Mouse (Mus musculus) intestine, embryonic 16.5 days (tissue): ENCODE measurements around the gene Marcksl1. TPM values are rescaled to one million over a fixed set of nuclear protein-coding genes. Genes with fewer than 3 reads are reported as not detected.

Experiments
- ATAC-seq: fragments of 200-750 bp; cut with Nextera tagmentation; 2 replicates; pipeline ENCODE4 v1.8.0; 2017; ENCODE audit warnings: moderate TSS enrichment, moderate library complexity
- H3K27ac ChIP-seq: fragments of 300-500 bp; sonication (generic); 2 replicates; pipeline ENCODE4 v1.5.1; 2014; ENCODE audit warnings: mild to moderate bottlenecking, low read length
- H3K27me3 ChIP-seq: fragments of 300-500 bp; sonication (generic); replicated peaks from 2 replicates; pipeline ENCODE4 v1.6.1; 2014; ENCODE audit warnings: low read length, control low read depth, mixed read lengths; ENCODE audit not compliant: control insufficient read depth, insufficient read depth
- H3K36me3 ChIP-seq: fragments of 300-500 bp; sonication (generic); 2 replicates; pipeline ENCODE4 v1.6.1; 2014; ENCODE audit warnings: low read length, control low read depth; ENCODE audit not compliant: control insufficient read depth, insufficient read depth
- H3K4me1 ChIP-seq: fragments of 300-500 bp; sonication (generic); 2 replicates; pipeline ENCODE4 v1.6.1; 2014; ENCODE audit warnings: low read length, control low read depth, mixed read lengths; ENCODE audit not compliant: control insufficient read depth, insufficient read depth
- H3K4me2 ChIP-seq: fragments of 300-500 bp; sonication (generic); 2 replicates; pipeline ENCODE4 v1.6.1; 2014; ENCODE audit warnings: low read depth, low read length, control low read depth
- H3K4me3 ChIP-seq: fragments of 300-500 bp; sonication (generic); 2 replicates; pipeline ENCODE4 v1.5.1; 2014; ENCODE audit warnings: mild to moderate bottlenecking, low read length
- H3K9ac ChIP-seq: fragments of 300-500 bp; sonication (generic); 2 replicates; pipeline ENCODE4 v1.6.1; 2014; ENCODE audit warnings: low read depth, low read length
- H3K9me3 ChIP-seq: fragments of 300-500 bp; sonication (generic); 2 replicates; pipeline ENCODE4 v1.6.1; 2016; ENCODE audit warnings: low read length, control low read depth; ENCODE audit not compliant: control insufficient read depth
- WGBS: fragments of 180-500 bp; shearing (Covaris S2); extraction: QIAGEN DNeasy Blood & Tissue Kit; methylation state at CpG from one replicate; pipeline ENCODE4 v1.1.7; 2014; 5-methylcytosine and 5-hydroxymethylcytosine counted together
- polyA plus RNA-seq: library from polyadenylated mRNA; unstranded; fragments of >200 nt; fragmentation: Nextera tagmentation; extraction: Ambion mirVana; gene quantifications from 2 replicates; pipeline ENCODE4 v1.2.1, GENCODE M21; 2015

The Marcksl1 gene
- polyA plus RNA-seq, 1 experiment from 2014 or later = 312 TPM

DNA sequence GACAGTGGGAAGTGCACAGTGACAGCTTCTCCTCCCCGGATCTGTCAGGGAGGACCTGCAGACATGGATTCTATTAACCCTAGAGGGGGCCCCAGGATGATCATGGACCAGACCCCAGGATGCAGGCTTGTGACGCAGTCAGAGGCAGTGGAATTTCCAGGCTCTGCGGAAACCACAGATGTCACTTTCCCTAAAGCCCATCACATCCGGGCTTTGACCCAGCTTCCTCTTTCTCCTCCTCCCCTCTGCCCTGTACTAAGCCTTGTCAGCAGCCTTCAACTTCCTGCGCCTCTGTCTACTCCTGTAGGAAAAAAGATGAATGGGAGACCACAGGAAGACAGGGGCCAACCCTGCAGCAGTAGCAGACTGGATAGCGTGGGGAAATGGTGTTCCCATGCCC is 16.8 kb upstream of the Marcksl1 start:
- H3K36me3 ChIP-seq = no peaks in the 10 kb centered on the region
- no peaks in the 10 kb centered on the region for H3K9me3 ChIP-seq
- no peak overlapping the region for H3K4me3 ChIP-seq
- H3K4me1 ChIP-seq = peaks cover 19% of the 10 kb centered on the region
- 0 out of 2 replicates have a peak, but pooled peaks cover 2% of the 10 kb centered on the region for H3K27me3 ChIP-seq
- ATAC-seq = no peak
- no peak overlapping the region for H3K4me2 ChIP-seq
- H3K9ac ChIP-seq = no peak overlapping the region
- peak overlapping the region; percentile 54; the same call in 1 of the 2 replicates for H3K27ac ChIP-seq
- WGBS = 29% methylated on average over 6 of the region's 6 CpGs

DNA sequence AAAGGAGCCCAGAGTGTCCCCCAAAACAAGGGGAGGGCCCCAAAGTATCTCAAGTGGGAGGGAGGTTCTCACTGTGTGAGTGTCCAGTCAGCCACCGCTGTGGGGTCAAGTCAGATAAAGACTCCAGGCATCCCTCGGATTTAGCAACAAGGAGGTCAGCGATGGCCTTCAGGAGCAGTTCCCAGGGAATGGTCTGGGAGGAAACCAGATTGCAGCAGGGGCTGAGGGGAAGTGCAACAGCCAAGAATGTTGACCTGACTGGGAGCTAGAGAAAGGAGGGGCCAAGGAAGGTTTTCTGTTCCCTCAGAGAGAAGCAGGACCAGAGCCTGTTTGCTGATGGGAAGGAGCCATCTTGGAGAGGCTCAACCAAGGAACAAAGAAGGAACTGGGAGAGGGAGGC is 14.4 kb upstream of the Marcksl1 start:
- Histone ChIP-seq H3K9me3 (no peaks in the 10 kb centered on the region), H3K36me3 (no peaks in the 10 kb centered on the region), H3K4me3 (no peak overlapping the region), H3K9ac (no peak overlapping the region), H3K4me1 (peaks cover 37% of the 10 kb centered on the region), H3K4me2 (no peak overlapping the region), H3K27me3 (no peaks in the 10 kb centered on the region), H3K27ac (no peak overlapping the region)
- no peak for ATAC-seq
- WGBS = 71% methylated on average over 3 of the region's 3 CpGs

- Histone ChIP-seq H3K27me3 (no peaks in the 10 kb centered on the region), H3K9ac (peak overlapping the region; percentile 85), H3K36me3 (no peaks in the 10 kb centered on the region), H3K4me3 (peak overlapping the region; percentile 66), H3K4me2 (peak overlapping the region; percentile 82), H3K9me3 (no peaks in the 10 kb centered on the region), H3K27ac (peak overlapping the region; percentile 97), H3K4me1 (peaks cover 44% of the 10 kb centered on the region)
- WGBS = 78% methylated on average over 8 of the region's 8 CpGs
- ATAC-seq = no peak
These were observed 13.4 kb upstream of the Marcksl1 start for GRCm38 (mm10) chr4:129500017-129500416.

- 2% methylated on average over 43 of the region's 49 CpGs for WGBS
- H3K9ac ChIP-seq = peak overlapping the region; percentile 85
- no peaks in the 10 kb centered on the region for H3K9me3 ChIP-seq
- H3K27me3 ChIP-seq = no peaks in the 10 kb centered on the region
- peak overlapping the region; percentile 97 for H3K27ac ChIP-seq
- ATAC-seq = peak; percentile 86
- H3K36me3 ChIP-seq = no peaks in the 10 kb centered on the region
- peak overlapping the region; percentile 82 for H3K4me2 ChIP-seq
- H3K4me3 ChIP-seq = peak overlapping the region; percentile 66
- H3K4me1 ChIP-seq = peaks cover 44% of the 10 kb centered on the region
These were observed 12.5 kb upstream of the Marcksl1 start for GRCm38 (mm10) chr4:129500607-129501566.

- H3K9ac ChIP-seq = no peak overlapping the region
- peak; percentile 63 for ATAC-seq
- no peaks in the 10 kb centered on the region for H3K27me3 ChIP-seq
- peak overlapping the region; percentile 84 for H3K27ac ChIP-seq
- H3K36me3 ChIP-seq = no peaks in the 10 kb centered on the region
- peaks cover 37% of the 10 kb centered on the region for H3K4me1 ChIP-seq
- no peak overlapping the region for H3K4me3 ChIP-seq
- 44% methylated on average over 9 of the region's 9 CpGs for WGBS
- H3K4me2 ChIP-seq = no peak overlapping the region; the same call in 1 of the 2 replicates
- no peaks in the 10 kb centered on the region for H3K9me3 ChIP-seq
These were observed 11.0 kb upstream of the Marcksl1 start for GRCm38 (mm10) chr4:129502327-129502888.

GRCm38 (mm10) chr4:129502901-129503444 is 10.4 kb upstream of the Marcksl1 start:
- Histone ChIP-seq H3K27ac (peak overlapping the region; percentile 84), H3K27me3 (no peaks in the 10 kb centered on the region), H3K4me2 (peak overlapping the region; percentile 12; the same call in 1 of the 2 replicates), H3K36me3 (no peaks in the 10 kb centered on the region), H3K4me3 (no peak overlapping the region), H3K9me3 (no peaks in the 10 kb centered on the region), H3K4me1 (peaks cover 37% of the 10 kb centered on the region), H3K9ac (peak overlapping the region; percentile 43)
- 51% methylated on average over 11 of the region's 11 CpGs for WGBS
- peak; percentile 47 for ATAC-seq

- no peak overlapping the region for H3K9ac ChIP-seq
- WGBS = 90% methylated on average over 3 of the region's 3 CpGs
- H3K9me3 ChIP-seq = no peaks in the 10 kb centered on the region
- H3K4me3 ChIP-seq = no peak overlapping the region
- no peak overlapping the region for H3K27ac ChIP-seq
- no peak overlapping the region for H3K4me2 ChIP-seq
- ATAC-seq = no peak
- H3K4me1 ChIP-seq = peaks cover 34% of the 10 kb centered on the region
- no peaks in the 10 kb centered on the region for H3K36me3 ChIP-seq
- no peaks in the 10 kb centered on the region for H3K27me3 ChIP-seq
These were observed 7.9 kb upstream of the Marcksl1 start for GRCm38 (mm10) chr4:129505511-129505910.

DNA sequence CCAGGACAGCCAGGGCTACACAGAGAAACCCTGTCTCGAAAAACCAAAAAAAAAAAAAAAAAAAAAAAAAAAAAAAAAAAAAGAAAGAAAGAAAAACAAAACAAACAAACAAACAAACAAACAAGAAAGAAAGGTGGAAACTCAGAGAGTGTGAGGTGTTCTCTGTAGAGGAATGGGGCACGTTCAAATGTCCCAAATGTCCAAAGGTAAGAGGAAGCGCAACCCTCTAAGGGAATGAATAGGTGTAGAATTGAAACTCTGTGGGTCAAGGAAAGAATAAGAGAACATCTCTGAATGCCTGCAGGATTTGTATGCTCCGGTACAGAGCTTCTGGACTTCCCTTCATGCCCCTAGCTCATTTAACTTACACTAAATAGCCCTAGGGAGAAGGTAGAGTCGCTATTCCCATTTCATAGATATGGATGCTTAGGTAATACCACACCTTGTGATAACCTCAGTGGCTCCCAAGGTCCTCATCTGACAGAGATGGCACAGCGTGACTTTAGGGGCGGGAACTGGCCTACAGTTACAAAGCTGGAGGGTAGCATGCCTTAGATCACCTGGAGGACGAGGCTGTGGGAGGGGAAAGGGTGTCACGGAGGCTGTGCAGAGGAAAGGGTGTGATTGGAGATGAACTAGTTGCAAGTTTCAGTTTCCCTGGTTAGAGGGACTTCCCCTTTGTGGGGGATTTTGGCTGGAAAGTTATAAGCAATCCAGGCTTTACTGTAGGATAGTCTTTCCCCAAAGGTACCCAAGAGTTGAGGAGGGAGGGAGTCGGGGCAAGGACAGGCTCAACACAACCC is 5.7 kb upstream of the Marcksl1 start:
- no peak for ATAC-seq
- no peak overlapping the region for H3K9ac ChIP-seq
- WGBS = 53% methylated on average over 9 of the region's 10 CpGs

GRCm38 (mm10) chr4:129508237-129508515 is 5.2 kb upstream of the Marcksl1 start:
- Histone ChIP-seq H3K27ac (no peak overlapping the region), H3K27me3 (no peaks in the 10 kb centered on the region), H3K4me1 (peaks cover 21% of the 10 kb centered on the region), H3K4me3 (no peak overlapping the region), H3K36me3 (no peaks in the 10 kb centered on the region), H3K9me3 (no peaks in the 10 kb centered on the region), H3K9ac (no peak overlapping the region), H3K4me2 (no peak overlapping the region)
- no peak for ATAC-seq
- 57% methylated on average over 3 of the region's 3 CpGs for WGBS

More for the DNA sequence above, 5.7 kb upstream of the Marcksl1 start:
- Histone ChIP-seq H3K27me3 (no peaks in the 10 kb centered on the region), H3K9me3 (no peaks in the 10 kb centered on the region), H3K4me1 (peaks cover 24% of the 10 kb centered on the region), H3K27ac (no peak overlapping the region), H3K36me3 (no peaks in the 10 kb centered on the region), H3K4me2 (no peak overlapping the region), H3K4me3 (no peak overlapping the region)
